In genomic region chr1:162859996-162860605, GRCm38 (mm10) we compare ENCODE assay signal across 9 mouse cellular contexts. TPM values are rescaled to one million over a fixed set of nuclear protein-coding genes. Genes with fewer than 3 reads are reported as not detected.
DNase-seq lines count a peak whose midpoint lies in the region; ATAC-seq lines count a peak whose summit lies in the region.
"Had no signal": no experiment of that assay in that cellular context is flagged by ENCODE, and none has a peak within 500 bp of the region (broad histone marks: within the 10 kb centered on the region; RNA-seq: fewer than 3 reads in every experiment).

No protein-coding gene starts in this region.

- no peak overlapping the region for H3K4me3 ChIP-seq in intestine, embryonic 16.5 days (ENCODE audit: low read length)
- H3K4me3 ChIP-seq in midbrain, embryonic 10.5 days, result no peak overlapping the region

- no peaks in the 10 kb centered on the region for H3K36me3 ChIP-seq in intestine, embryonic 16.5 days (ENCODE audit: control insufficient read depth, insufficient read depth, low read length)
- no peaks in the 10 kb centered on the region for H3K36me3 ChIP-seq in midbrain, embryonic 10.5 days

- no peaks in the 10 kb centered on the region for H3K9me3 ChIP-seq in intestine, embryonic 16.5 days (ENCODE audit: control insufficient read depth, low read length)
- no peaks in the 10 kb centered on the region for H3K9me3 ChIP-seq in midbrain, embryonic 10.5 days (replicated peaks)

- intact Hi-C loops in gastrocnemius, postnatal 14 days (cut with DNase I; ENCODE audit: low total_unique reads), result no loop called here

- WGBS in intestine, embryonic 16.5 days, result 67% methylated on average over 9 of the region's 9 CpGs
- WGBS in midbrain, embryonic 10.5 days, result 88% methylated on average over 9 of the region's 9 CpGs

- DNase-seq in gastrocnemius, postnatal 10 days, result peak; percentile 15
- DNase-seq in gastrocnemius, postnatal 14 days, result no peak
- DNase-seq in adrenal gland, postnatal 36 days, result peak; percentile 41 to 53
- no peak for DNase-seq in midbrain, embryonic 10.5 days (ENCODE audit: low spot score)
- no peak for DNase-seq in spleen, postnatal 10 days (ENCODE audit: low spot score in 2 of 2)
- DNase-seq in layer of hippocampus, postnatal 14 days (ENCODE audit: low spot score in 2 of 2), result no peak

- no peaks in the 10 kb centered on the region for H3K27me3 ChIP-seq in intestine, embryonic 16.5 days (replicated peaks; ENCODE audit: control insufficient read depth, insufficient read depth, low read length)
- no peaks in the 10 kb centered on the region for H3K27me3 ChIP-seq in midbrain, embryonic 10.5 days (ENCODE audit: low read depth, poor library complexity, severe bottlenecking)

- H3K4me1 ChIP-seq in intestine, embryonic 16.5 days (ENCODE audit: control insufficient read depth, insufficient read depth, low read length), result peaks cover 11% of the 10 kb centered on the region
- H3K4me1 ChIP-seq in midbrain, embryonic 10.5 days, result peaks cover 29% of the 10 kb centered on the region

- no peak overlapping the region for H3K27ac ChIP-seq in intestine, embryonic 16.5 days (ENCODE audit: low read length)
- H3K27ac ChIP-seq in midbrain, embryonic 10.5 days (replicated peaks), result peak overlapping the region; percentile 78

- H3K9ac ChIP-seq in intestine, embryonic 16.5 days (ENCODE audit: low read depth, low read length), result no peak overlapping the region

- no peak overlapping the region for H3K4me2 ChIP-seq in intestine, embryonic 16.5 days (ENCODE audit: low read depth, low read length)

- peak; percentile 72 for ATAC-seq in intestine, embryonic 16.5 days
- no peak for ATAC-seq in megakaryocyte, adult 5-6 weeks (ENCODE audit: poor library complexity, severe bottlenecking)

RNA-seq across cellular contexts. Expression of gene Fmo1, which starts 6.3 kb away (rescaled TPM):
- total RNA-seq in gastrocnemius, postnatal 10 days (2021), result 10 to 100 TPM; 24.5 to 26.8 TPM
- 10 to 100 TPM; 16.2 to 23.7 TPM for total RNA-seq in gastrocnemius, postnatal 14 days (2021)
- total RNA-seq in adrenal gland, postnatal 36 days (2021), result 100 to 1,000 TPM; 158 to 352 TPM
- 12.8 and 14.6 TPM in 2 replicates for polyA plus RNA-seq in intestine, embryonic 16.5 days (2015; fragmentation: Nextera tagmentation; extraction: Ambion mirVana)
- 10.9 and 14.7 TPM in 2 replicates for polyA plus RNA-seq in midbrain, embryonic 10.5 days (2016; fragmentation: Nextera tagmentation; extraction: Ambion mirVana)
- 10 to 100 TPM; 21.6 to 23.1 TPM for total RNA-seq in layer of hippocampus, postnatal 14 days (2021)
- total RNA-seq in megakaryocyte, adult 5-6 weeks (2015), result not detected in 2 replicates
- 0.41 TPM in 1 of 2 replicates, not detected in the other for total RNA-seq in megakaryocyte, adult 5-6 weeks (2017)

RNA-seq across cellular contexts. Expression of gene Fmo2, which starts 38.4 kb away (rescaled TPM):
- total RNA-seq in gastrocnemius, postnatal 10 days (2021), result 1 to 10 TPM; 2.4 to 5.1 TPM
- 1 to 10 TPM; 3.9 to 7.8 TPM for total RNA-seq in gastrocnemius, postnatal 14 days (2021)
- 10 to 100 TPM; 40.5 to 47.1 TPM for total RNA-seq in adrenal gland, postnatal 36 days (2021)
- polyA plus RNA-seq in intestine, embryonic 16.5 days (2015; fragmentation: Nextera tagmentation; extraction: Ambion mirVana), result 2.1 and 3.4 TPM in 2 replicates
- 0.02 TPM in 1 of 2 replicates, not detected in the other for polyA plus RNA-seq in midbrain, embryonic 10.5 days (2016; fragmentation: Nextera tagmentation; extraction: Ambion mirVana)
- 1 to 10 TPM; 1.2 to 1.7 TPM for total RNA-seq in layer of hippocampus, postnatal 14 days (2021)
- total RNA-seq in megakaryocyte, adult 5-6 weeks (2015), result 0.16 TPM in 1 of 2 replicates, not detected in the other
- not detected in 2 replicates for total RNA-seq in megakaryocyte, adult 5-6 weeks (2017)
- total RNA-seq: hematopoietic stem cell, adult 5-6 weeks had no signal

RNA-seq across cellular contexts. Expression of gene Fmo4, which starts 46.3 kb away (rescaled TPM):
- total RNA-seq in gastrocnemius, postnatal 10 days (2021), result under 1 TPM in 1 of 2 experiments, not detected in 1; 0.14 TPM
- total RNA-seq in gastrocnemius, postnatal 14 days (2021), result under 1 TPM; 0.16 to 0.31 TPM
- 1 to 10 TPM in 1 of 2 experiments, under 1 TPM in 1; 0.93 to 1.1 TPM for total RNA-seq in adrenal gland, postnatal 36 days (2021)
- polyA plus RNA-seq in intestine, embryonic 16.5 days (2015; fragmentation: Nextera tagmentation; extraction: Ambion mirVana), result 11.7 and 13.0 TPM in 2 replicates
- polyA plus RNA-seq in midbrain, embryonic 10.5 days (2016; fragmentation: Nextera tagmentation; extraction: Ambion mirVana), result 0.58 and 0.95 TPM in 2 replicates
- under 1 TPM; 0.12 to 0.38 TPM for total RNA-seq in layer of hippocampus, postnatal 14 days (2021)
- not detected in 2 replicates for total RNA-seq in megakaryocyte, adult 5-6 weeks (2015)
- not detected in 2 replicates for total RNA-seq in megakaryocyte, adult 5-6 weeks (2017)
- total RNA-seq: hematopoietic stem cell, adult 5-6 weeks had no signal

Comparison
In these comparisons a context has a peak if more than half of its experiments do, and no peak if none do; other contexts are left out.
1. DNase-seq: peak in gastrocnemius, postnatal 10 days (single experiment) and adrenal gland, postnatal 36 days (2 of 2); none in gastrocnemius, postnatal 14 days (single experiment), midbrain, embryonic 10.5 days (single experiment), spleen, postnatal 10 days (0 of 2) and layer of hippocampus, postnatal 14 days (0 of 2).
2. RNA of gene Fmo1, which starts 6.3 kb away (total RNA-seq): 158 to 352 TPM in adrenal gland, postnatal 36 days, 24.5 to 26.8 TPM in gastrocnemius, postnatal 10 days, 16.2 to 23.7 TPM in gastrocnemius, postnatal 14 days and 21.6 to 23.1 TPM in layer of hippocampus, postnatal 14 days; 0.41 TPM in megakaryocyte, adult 5-6 weeks; every median in the first group is over 10 times any median in the second.
3. RNA of gene Fmo2, which starts 38.4 kb away (total RNA-seq): 40.5 to 47.1 TPM in adrenal gland, postnatal 36 days; 3.9 to 7.8 TPM in gastrocnemius, postnatal 14 days, 2.4 to 5.1 TPM in gastrocnemius, postnatal 10 days, 1.2 to 1.7 TPM in layer of hippocampus, postnatal 14 days and 0.16 TPM in megakaryocyte, adult 5-6 weeks; every median in the first group is over 4 times any median in the second.